Mouse (Mus musculus): ENCODE measurements around the gene Aox1. TPM values are rescaled to one million over a fixed set of nuclear protein-coding genes. Genes with fewer than 3 reads are reported as not detected.

The Aox1 gene
- polyA plus RNA-seq, 1 experiment from 2014 or later, result 0.17 TPM

- no peaks in the 10 kb centered on the region for H3K36me3 ChIP-seq
- H3K27ac ChIP-seq (replicated peaks), result no peak overlapping the region
- ATAC-seq (ENCODE audit: low FRiP score, low read depth), result no peak
- no peaks in the 10 kb centered on the region for H3K9me3 ChIP-seq
- no peaks in the 10 kb centered on the region for H3K27me3 ChIP-seq
- H3K4me3 ChIP-seq, result no peak overlapping the region
- 0 out of 2 replicates have a peak, but pooled peaks cover 9% of the 10 kb centered on the region for H3K4me1 ChIP-seq
- H3K4me2 ChIP-seq (replicated peaks), result no peak overlapping the region
- 85% methylated on average over 6 of the region's 6 CpGs for WGBS
- H3K9ac ChIP-seq (replicated peaks), result no peak overlapping the region
Measured at GRCm38 (mm10) chr1:58069181-58069580, 39.5 kb downstream of the Aox1 start.

GRCm38 (mm10) chr1:58070091-58070490 is 40.4 kb downstream of the Aox1 start:
- Histone ChIP-seq H3K27me3 (no peaks in the 10 kb centered on the region), H3K4me2 (replicated peaks) (no peak overlapping the region), H3K9me3 (no peaks in the 10 kb centered on the region), H3K36me3 (no peaks in the 10 kb centered on the region), H3K4me3 (no peak overlapping the region), H3K9ac (replicated peaks) (no peak overlapping the region), H3K4me1 (0 out of 2 replicates have a peak, but pooled peaks cover 9% of the 10 kb centered on the region), H3K27ac (replicated peaks) (no peak overlapping the region)
- ATAC-seq (ENCODE audit: low FRiP score, low read depth), result no peak
- 90% methylated on average over 11 of the region's 11 CpGs for WGBS

- no peak overlapping the region for H3K4me2 ChIP-seq (replicated peaks)
- WGBS, result 89% methylated on average over 9 of the region's 9 CpGs
- H3K4me3 ChIP-seq, result no peak overlapping the region
- no peak overlapping the region for H3K9ac ChIP-seq (replicated peaks)
- H3K27ac ChIP-seq (replicated peaks), result no peak overlapping the region
- H3K27me3 ChIP-seq, result no peaks in the 10 kb centered on the region
- H3K36me3 ChIP-seq, result no peaks in the 10 kb centered on the region
- no peak for ATAC-seq (ENCODE audit: low FRiP score, low read depth)
- 0 out of 2 replicates have a peak, but pooled peaks cover 9% of the 10 kb centered on the region for H3K4me1 ChIP-seq
- H3K9me3 ChIP-seq, result no peaks in the 10 kb centered on the region
Measured at GRCm38 (mm10) chr1:58071006-58071405, 41.3 kb downstream of the Aox1 start.

GRCm38 (mm10) chr1:58071509-58071908 is 41.8 kb downstream of the Aox1 start:
- 92% methylated on average over 1 of the region's 1 CpGs for WGBS
- H3K27me3 ChIP-seq, result no peaks in the 10 kb centered on the region
- ATAC-seq (ENCODE audit: low FRiP score, low read depth), result no peak

GRCm38 (mm10) chr1:58072416-58072815 is 42.7 kb downstream of the Aox1 start:
- WGBS, result 95% methylated on average over 2 of the region's 2 CpGs
- Histone ChIP-seq H3K36me3 (no peaks in the 10 kb centered on the region), H3K4me3 (no peak overlapping the region), H3K4me2 (replicated peaks) (no peak overlapping the region), H3K9ac (replicated peaks) (no peak overlapping the region), H3K27me3 (no peaks in the 10 kb centered on the region), H3K9me3 (no peaks in the 10 kb centered on the region), H3K27ac (replicated peaks) (no peak overlapping the region), H3K4me1 (0 out of 2 replicates have a peak, but pooled peaks cover 9% of the 10 kb centered on the region)
- no peak for ATAC-seq (ENCODE audit: low FRiP score, low read depth)

More at GRCm38 (mm10) chr1:58071509-58071908, 41.8 kb downstream of the Aox1 start:
- H3K4me2 ChIP-seq (replicated peaks), result no peak overlapping the region
- 0 out of 2 replicates have a peak, but pooled peaks cover 9% of the 10 kb centered on the region for H3K4me1 ChIP-seq
- no peak overlapping the region for H3K27ac ChIP-seq (replicated peaks)
- H3K36me3 ChIP-seq, result no peaks in the 10 kb centered on the region
- no peak overlapping the region for H3K4me3 ChIP-seq
- no peak overlapping the region for H3K9ac ChIP-seq (replicated peaks)
- no peaks in the 10 kb centered on the region for H3K9me3 ChIP-seq

- Histone ChIP-seq H3K27ac (replicated peaks) (no peak overlapping the region), H3K36me3 (no peaks in the 10 kb centered on the region), H3K4me2 (replicated peaks) (no peak overlapping the region), H3K9me3 (no peaks in the 10 kb centered on the region), H3K27me3 (no peaks in the 10 kb centered on the region), H3K9ac (replicated peaks) (no peak overlapping the region), H3K4me3 (no peak overlapping the region), H3K4me1 (0 out of 2 replicates have a peak, but pooled peaks cover 9% of the 10 kb centered on the region)
- no peak for ATAC-seq (ENCODE audit: low FRiP score, low read depth)
- 71% methylated on average over 12 of the region's 12 CpGs for WGBS
Measured at GRCm38 (mm10) chr1:58072991-58073730, 43.4 kb downstream of the Aox1 start.

GRCm38 (mm10) chr1:58074266-58074665 is 44.5 kb downstream of the Aox1 start:
- H3K4me3 ChIP-seq, result no peak overlapping the region
- no peak overlapping the region for H3K9ac ChIP-seq (replicated peaks)
- ATAC-seq (ENCODE audit: low FRiP score, low read depth), result no peak
- 86% methylated on average over 2 of the region's 2 CpGs for WGBS
- H3K36me3 ChIP-seq, result no peaks in the 10 kb centered on the region
- no peak overlapping the region for H3K4me2 ChIP-seq (replicated peaks)
- no peaks in the 10 kb centered on the region for H3K27me3 ChIP-seq
- H3K27ac ChIP-seq (replicated peaks), result no peak overlapping the region
- no peaks in the 10 kb centered on the region for H3K9me3 ChIP-seq
- 0 out of 2 replicates have a peak, but pooled peaks cover 9% of the 10 kb centered on the region for H3K4me1 ChIP-seq

GRCm38 (mm10) chr1:58077882-58078281 is 48.2 kb downstream of the Aox1 start:
- H3K4me3 ChIP-seq, result no peak overlapping the region
- no peak for ATAC-seq (ENCODE audit: low FRiP score, low read depth)
- 0 out of 2 replicates have a peak, but pooled peaks cover 4% of the 10 kb centered on the region for H3K4me1 ChIP-seq
- H3K27me3 ChIP-seq, result no peaks in the 10 kb centered on the region
- no peaks in the 10 kb centered on the region for H3K9me3 ChIP-seq
- H3K9ac ChIP-seq (replicated peaks), result no peak overlapping the region
- H3K4me2 ChIP-seq (replicated peaks), result no peak overlapping the region
- no peaks in the 10 kb centered on the region for H3K36me3 ChIP-seq
- H3K27ac ChIP-seq (replicated peaks), result no peak overlapping the region

- 91% methylated on average over 7 of the region's 7 CpGs for WGBS
- H3K4me2 ChIP-seq (replicated peaks), result no peak overlapping the region
- no peaks in the 10 kb centered on the region for H3K9me3 ChIP-seq
- no peaks in the 10 kb centered on the region for H3K27me3 ChIP-seq
- no peak overlapping the region for H3K4me3 ChIP-seq
- H3K27ac ChIP-seq (replicated peaks), result no peak overlapping the region
- no peak overlapping the region for H3K9ac ChIP-seq (replicated peaks)
- ATAC-seq (ENCODE audit: low FRiP score, low read depth), result no peak
- H3K36me3 ChIP-seq, result no peaks in the 10 kb centered on the region
- H3K4me1 ChIP-seq, result no peaks in the 10 kb centered on the region
Measured at GRCm38 (mm10) chr1:58078390-58078789, 48.7 kb downstream of the Aox1 start.

- Histone ChIP-seq H3K4me3 (no peak overlapping the region), H3K27ac (replicated peaks) (no peak overlapping the region), H3K4me1 (no peaks in the 10 kb centered on the region), H3K4me2 (replicated peaks) (no peak overlapping the region), H3K36me3 (no peaks in the 10 kb centered on the region), H3K9ac (replicated peaks) (no peak overlapping the region), H3K9me3 (no peaks in the 10 kb centered on the region), H3K27me3 (no peaks in the 10 kb centered on the region)
- WGBS, result 84% methylated on average over 5 of the region's 5 CpGs
- ATAC-seq (ENCODE audit: low FRiP score, low read depth), result no peak
Measured at GRCm38 (mm10) chr1:58079689-58080088, 50.0 kb downstream of the Aox1 start.

GRCm38 (mm10) chr1:58080446-58080845 is 50.7 kb downstream of the Aox1 start:
- Histone ChIP-seq H3K27ac (replicated peaks) (no peak overlapping the region), H3K36me3 (no peaks in the 10 kb centered on the region)
- no peak for ATAC-seq (ENCODE audit: low FRiP score, low read depth)

GRCm38 (mm10) chr1:58081356-58081755 is 51.6 kb downstream of the Aox1 start:
- Histone ChIP-seq H3K27ac (replicated peaks) (no peak overlapping the region), H3K9me3 (no peaks in the 10 kb centered on the region), H3K4me1 (no peaks in the 10 kb centered on the region), H3K36me3 (no peaks in the 10 kb centered on the region), H3K4me3 (no peak overlapping the region), H3K9ac (replicated peaks) (no peak overlapping the region), H3K4me2 (replicated peaks) (no peak overlapping the region), H3K27me3 (no peaks in the 10 kb centered on the region)
- ATAC-seq (ENCODE audit: low FRiP score, low read depth), result no peak
- WGBS, result 92% methylated on average over 5 of the region's 5 CpGs

More at GRCm38 (mm10) chr1:58080446-58080845, 50.7 kb downstream of the Aox1 start:
- 79% methylated on average over 4 of the region's 4 CpGs for WGBS
- Histone ChIP-seq H3K27me3 (no peaks in the 10 kb centered on the region), H3K4me3 (no peak overlapping the region), H3K9me3 (no peaks in the 10 kb centered on the region), H3K4me1 (no peaks in the 10 kb centered on the region), H3K9ac (replicated peaks) (no peak overlapping the region), H3K4me2 (replicated peaks) (no peak overlapping the region)
